ENCODE assay signal across 26 mouse cellular contexts in genomic region chr15:100351501-100352060, GRCm38 (mm10). TPM values are rescaled to one million over a fixed set of nuclear protein-coding genes. Genes with fewer than 3 reads are reported as not detected.
DNase-seq lines count a peak whose midpoint lies in the region; ATAC-seq and TF ChIP-seq lines count a peak whose summit lies in the region.
"Had no signal": no experiment of that assay in that cellular context is flagged by ENCODE, and none has a peak within 500 bp of the region (broad histone marks: within the 10 kb centered on the region; RNA-seq: fewer than 3 reads in every experiment).

No protein-coding gene starts in this region.

- 50% methylated on average over 6 of the region's 6 CpGs for WGBS in heart, embryonic 10.5 days
- 53% methylated on average over 6 of the region's 6 CpGs for WGBS in heart, embryonic 11.5 days (ENCODE audit: insufficient replicate concordance)
- WGBS in limb, embryonic 14.5 days = 40% methylated on average over 6 of the region's 6 CpGs
- WGBS in limb, embryonic 10.5 days = 63% methylated on average over 6 of the region's 6 CpGs

- DNase-seq in heart, embryonic 10.5 days (ENCODE audit: low spot score) = peak; percentile 74
- DNase-seq in heart, postnatal 4 days = peak; percentile 14
- no peak for DNase-seq in heart, postnatal 25 days (ENCODE audit: low spot score)
- peak; percentile 10 for DNase-seq in limb, embryonic 14.5 days (ENCODE audit: low spot score)
- DNase-seq in limb, embryonic 10.5 days (ENCODE audit: low spot score) = no peak
- no peak for DNase-seq in gastrocnemius, postnatal 25 days
- DNase-seq: adrenal gland, postnatal 14 days; cerebellum, adult 11 months; liver; lung, postnatal 14 days; thymus, postnatal 25 days had no signal

- intact Hi-C loops in heart, postnatal 25 days (cut with DNase I) = no loop called here

- no peak overlapping the region for H3K9ac ChIP-seq in heart, embryonic 11.5 days (ENCODE audit: low read depth, low read length)
- H3K9ac ChIP-seq in limb, embryonic 14.5 days (ENCODE audit: low read depth, low read length, severe bottlenecking) = no peak overlapping the region
- H3K9ac ChIP-seq: hindbrain, embryonic 12.5 days; midbrain, embryonic 15.5 days; neural tube, embryonic 15.5 days had no signal

- ATAC-seq in heart, embryonic 11.5 days (replicated peaks; ENCODE audit: insufficient number of reproducible peaks, low FRiP score, low TSS enrichment) = no peak
- no peak for ATAC-seq in limb, embryonic 14.5 days (ENCODE audit: low FRiP score, low read depth)
- ATAC-seq: inflammation-experienced regulatory T-cells, adult 6 months; midbrain, embryonic 15.5 days had no signal

- TF ChIP-seq POLR2A in limb, embryonic 14.5 days (IDR thresholded peaks at IDR 0.05; ENCODE audit: borderline replicate concordance, extremely low read depth, insufficient read depth, insufficient read length) = no peak

- H3K27me3 ChIP-seq in heart, embryonic 10.5 days (ENCODE audit: insufficient read depth, poor library complexity, severe bottlenecking) = no peaks in the 10 kb centered on the region
- no peaks in the 10 kb centered on the region for H3K27me3 ChIP-seq in heart, embryonic 11.5 days (ENCODE audit: control insufficient read depth, insufficient read depth, low read length)
- H3K27me3 ChIP-seq in limb, embryonic 14.5 days (ENCODE audit: control insufficient read depth, insufficient read depth, low read length) = no peaks in the 10 kb centered on the region
- H3K27me3 ChIP-seq in limb, embryonic 10.5 days (ENCODE audit: low read depth, poor library complexity, severe bottlenecking) = no peaks in the 10 kb centered on the region
- H3K27me3 ChIP-seq: hindbrain, embryonic 12.5 days; midbrain, embryonic 15.5 days; neural tube, embryonic 15.5 days had no signal

- H3K27ac ChIP-seq in heart, embryonic 10.5 days = 0 out of 2 replicates have a peak overlapping the region, but pooled peaks have one; percentile 25
- H3K27ac ChIP-seq in heart, embryonic 11.5 days (ENCODE audit: low read depth, low read length) = no peak overlapping the region
- H3K27ac ChIP-seq in limb, embryonic 14.5 days (replicated peaks; ENCODE audit: low read depth, low read length) = no peak overlapping the region
- no peak overlapping the region for H3K27ac ChIP-seq in limb, embryonic 10.5 days
- H3K27ac ChIP-seq: forebrain, embryonic 10.5 days; hindbrain, embryonic 12.5 days; midbrain, embryonic 15.5 days; neural tube, embryonic 15.5 days had no signal

- no peaks in the 10 kb centered on the region for H3K36me3 ChIP-seq in heart, embryonic 10.5 days
- no peaks in the 10 kb centered on the region for H3K36me3 ChIP-seq in heart, embryonic 11.5 days (ENCODE audit: control insufficient read depth, insufficient read depth, low read length)
- H3K36me3 ChIP-seq in limb, embryonic 14.5 days (ENCODE audit: control insufficient read depth, insufficient read depth, low read length) = no peaks in the 10 kb centered on the region
- H3K36me3 ChIP-seq in limb, embryonic 10.5 days = no peaks in the 10 kb centered on the region
- H3K36me3 ChIP-seq: forebrain, embryonic 10.5 days; G1E; hindbrain, embryonic 12.5 days; midbrain, embryonic 15.5 days; neural tube, embryonic 15.5 days had no signal

- no peaks in the 10 kb centered on the region for H3K9me3 ChIP-seq in heart, embryonic 10.5 days
- no peaks in the 10 kb centered on the region for H3K9me3 ChIP-seq in heart, embryonic 11.5 days (replicated peaks; ENCODE audit: control insufficient read depth, low read length)
- H3K9me3 ChIP-seq in limb, embryonic 14.5 days (ENCODE audit: control insufficient read depth, low read length) = no peaks in the 10 kb centered on the region
- H3K9me3 ChIP-seq in limb, embryonic 10.5 days (replicated peaks) = no peaks in the 10 kb centered on the region
- H3K9me3 ChIP-seq: forebrain, embryonic 10.5 days; G1E; hindbrain, embryonic 12.5 days; midbrain, embryonic 15.5 days; neural tube, embryonic 15.5 days had no signal

- no peak overlapping the region for H3K4me3 ChIP-seq in heart, embryonic 10.5 days
- no peak overlapping the region for H3K4me3 ChIP-seq in heart, embryonic 11.5 days (ENCODE audit: low read depth, low read length)
- no peak overlapping the region for H3K4me3 ChIP-seq in limb, embryonic 14.5 days (replicated peaks; ENCODE audit: low read length)
- H3K4me3 ChIP-seq in limb, embryonic 10.5 days = no peak overlapping the region
- H3K4me3 ChIP-seq: forebrain, embryonic 10.5 days; hindbrain, embryonic 12.5 days; midbrain, embryonic 15.5 days; neural tube, embryonic 15.5 days had no signal

- H3K4me1 ChIP-seq in heart, embryonic 10.5 days = peaks cover 25% of the 10 kb centered on the region
- peaks cover 14% of the 10 kb centered on the region; the same call in 1 of the 2 replicates for H3K4me1 ChIP-seq in heart, embryonic 11.5 days (ENCODE audit: control insufficient read depth, insufficient read depth, low read length)
- H3K4me1 ChIP-seq in limb, embryonic 14.5 days (ENCODE audit: control insufficient read depth, insufficient read depth, low read length) = peaks cover 10% of the 10 kb centered on the region
- H3K4me1 ChIP-seq in limb, embryonic 10.5 days = peaks cover 12% of the 10 kb centered on the region
- H3K4me1 ChIP-seq: midbrain, embryonic 15.5 days; neural tube, embryonic 15.5 days had no signal

- no peak overlapping the region for H3K4me2 ChIP-seq in heart, embryonic 11.5 days
- H3K4me2 ChIP-seq in limb, embryonic 14.5 days (replicated peaks; ENCODE audit: low read depth, low read length, severe bottlenecking) = no peak overlapping the region
- H3K4me2 ChIP-seq: hindbrain, embryonic 12.5 days; midbrain, embryonic 15.5 days; neural tube, embryonic 15.5 days had no signal

RNA-seq across cellular contexts. Expression of gene Methig1, which starts 1.4 kb away (rescaled TPM):
- polyA plus RNA-seq in heart, embryonic 10.5 days (2016; fragmentation: Nextera tagmentation; extraction: Ambion mirVana) = 0.33 TPM in 1 of 2 replicates, not detected in the other
- polyA plus RNA-seq in heart, embryonic 11.5 days (2014; fragmentation: Nextera tagmentation; extraction: Ambion mirVana) = not detected in 2 replicates
- not detected for total RNA-seq in heart, postnatal 4 days (2021)
- not detected for total RNA-seq in heart, postnatal 25 days (2021)
- 0.05 TPM in 1 of 2 replicates, not detected in the other for polyA plus RNA-seq in limb, embryonic 14.5 days (2012; rRNA removed)
- polyA plus RNA-seq in limb, embryonic 14.5 days (2014; fragmentation: Nextera tagmentation; extraction: Ambion mirVana) = not detected in 2 replicates
- polyA plus RNA-seq in limb, embryonic 10.5 days (2016; fragmentation: Nextera tagmentation; extraction: Ambion mirVana) = 0.15 and 0.29 TPM in 2 replicates
- not detected for total RNA-seq in gastrocnemius, postnatal 25 days (2021)
- total RNA-seq: G1E; gastrocnemius, adult 18-20 months; layer of hippocampus, postnatal 14 days; left cerebral cortex, postnatal 10 days; megakaryocyte-erythroid progenitor cell, adult 5-6 weeks had no signal
- polyA plus RNA-seq: brain, embryonic 14.5 days; forebrain, embryonic 10.5 days; hindbrain, embryonic 12.5 days; testis, adult 2 months had no signal

RNA-seq across cellular contexts. Expression of gene Mettl7a2, which starts 1.4 kb away (rescaled TPM):
- not detected in 2 replicates for polyA plus RNA-seq in heart, embryonic 10.5 days (2016; fragmentation: Nextera tagmentation; extraction: Ambion mirVana)
- not detected in 2 replicates for polyA plus RNA-seq in heart, embryonic 11.5 days (2014; fragmentation: Nextera tagmentation; extraction: Ambion mirVana)
- total RNA-seq in heart, postnatal 4 days (2021) = under 1 TPM in 1 of 2 experiments, not detected in 1; 0.27 TPM
- total RNA-seq in heart, postnatal 25 days (2021) = 1 to 10 TPM; 1.1 to 1.2 TPM
- 0.08 and 0.13 TPM in 2 replicates for polyA plus RNA-seq in limb, embryonic 14.5 days (2012; rRNA removed)
- polyA plus RNA-seq in limb, embryonic 14.5 days (2014; fragmentation: Nextera tagmentation; extraction: Ambion mirVana) = not detected in 2 replicates
- not detected in 2 replicates for polyA plus RNA-seq in limb, embryonic 10.5 days (2016; fragmentation: Nextera tagmentation; extraction: Ambion mirVana)
- under 1 TPM; 0.67 to 0.86 TPM for total RNA-seq in gastrocnemius, postnatal 25 days (2021)
- total RNA-seq: megakaryocyte-erythroid progenitor cell, adult 5-6 weeks had no signal
- polyA plus RNA-seq: brain, embryonic 14.5 days; forebrain, embryonic 10.5 days; hindbrain, embryonic 12.5 days; inflammation-experienced regulatory T-cells, adult 6 months; liver, embryonic 16.5 days; midbrain, embryonic 15.5 days; neural tube, embryonic 15.5 days; testis, adult 2 months had no signal

RNA-seq across cellular contexts. Expression of gene Higd1c, which starts 12.8 kb away (rescaled TPM):
- not detected in 2 replicates for polyA plus RNA-seq in heart, embryonic 10.5 days (2016; fragmentation: Nextera tagmentation; extraction: Ambion mirVana)
- polyA plus RNA-seq in heart, embryonic 11.5 days (2014; fragmentation: Nextera tagmentation; extraction: Ambion mirVana) = not detected in 2 replicates
- not detected for total RNA-seq in heart, postnatal 4 days (2021)
- total RNA-seq in heart, postnatal 25 days (2021) = not detected
- not detected in 2 replicates for polyA plus RNA-seq in limb, embryonic 14.5 days (2012; rRNA removed)
- not detected in 2 replicates for polyA plus RNA-seq in limb, embryonic 14.5 days (2014; fragmentation: Nextera tagmentation; extraction: Ambion mirVana)
- 0.65 TPM in 1 of 2 replicates, not detected in the other for polyA plus RNA-seq in limb, embryonic 10.5 days (2016; fragmentation: Nextera tagmentation; extraction: Ambion mirVana)
- total RNA-seq in gastrocnemius, postnatal 25 days (2021) = not detected
- total RNA-seq: adrenal gland, postnatal 14 days; G1E; gastrocnemius, adult 18-20 months; layer of hippocampus, postnatal 14 days; left cerebral cortex, postnatal 10 days; megakaryocyte-erythroid progenitor cell, adult 5-6 weeks had no signal
- polyA plus RNA-seq: brain, embryonic 14.5 days; forebrain, embryonic 10.5 days; G1E; gonadal fat pad, adult 2 months; hindbrain, embryonic 12.5 days; inflammation-experienced regulatory T-cells, adult 6 months; liver, embryonic 16.5 days; midbrain, embryonic 15.5 days; neural tube, embryonic 15.5 days; testis, adult 2 months had no signal

RNA-seq across cellular contexts. Expression of gene Mettl7a3, which starts 16.9 kb away (rescaled TPM):
- not detected in 2 replicates for polyA plus RNA-seq in heart, embryonic 10.5 days (2016; fragmentation: Nextera tagmentation; extraction: Ambion mirVana)
- polyA plus RNA-seq in heart, embryonic 11.5 days (2014; fragmentation: Nextera tagmentation; extraction: Ambion mirVana) = not detected in 2 replicates
- not detected for total RNA-seq in heart, postnatal 4 days (2021)
- under 1 TPM in 1 of 2 experiments, not detected in 1; 0.16 TPM for total RNA-seq in heart, postnatal 25 days (2021)
- 0.55 and 0.60 TPM in 2 replicates for polyA plus RNA-seq in limb, embryonic 14.5 days (2012; rRNA removed)
- 0.64 and 0.70 TPM in 2 replicates for polyA plus RNA-seq in limb, embryonic 14.5 days (2014; fragmentation: Nextera tagmentation; extraction: Ambion mirVana)
- polyA plus RNA-seq in limb, embryonic 10.5 days (2016; fragmentation: Nextera tagmentation; extraction: Ambion mirVana) = not detected in 2 replicates
- under 1 TPM in 1 of 2 experiments, not detected in 1; 0.29 TPM for total RNA-seq in gastrocnemius, postnatal 25 days (2021)
- total RNA-seq: adrenal gland, postnatal 14 days; layer of hippocampus, postnatal 14 days had no signal
- polyA plus RNA-seq: forebrain, embryonic 10.5 days; G1E; inflammation-experienced regulatory T-cells, adult 6 months; liver, embryonic 16.5 days; midbrain, embryonic 15.5 days; testis, adult 2 months had no signal

RNA-seq across cellular contexts. Expression of gene Mettl7a1, which starts 47.6 kb away (rescaled TPM):
- 3.0 and 3.6 TPM in 2 replicates for polyA plus RNA-seq in heart, embryonic 10.5 days (2016; fragmentation: Nextera tagmentation; extraction: Ambion mirVana)
- 2.5 and 2.7 TPM in 2 replicates for polyA plus RNA-seq in heart, embryonic 11.5 days (2014; fragmentation: Nextera tagmentation; extraction: Ambion mirVana)
- 10 to 100 TPM in 1 of 2 experiments, 1 to 10 TPM in 1; 8.8 to 13.1 TPM for total RNA-seq in heart, postnatal 4 days (2021)
- total RNA-seq in heart, postnatal 25 days (2021) = 10 to 100 TPM; 46.8 to 52.7 TPM
- polyA plus RNA-seq in limb, embryonic 14.5 days (2012; rRNA removed) = 12.2 and 14.9 TPM in 2 replicates
- 3.0 and 4.1 TPM in 2 replicates for polyA plus RNA-seq in limb, embryonic 14.5 days (2014; fragmentation: Nextera tagmentation; extraction: Ambion mirVana)
- polyA plus RNA-seq in limb, embryonic 10.5 days (2016; fragmentation: Nextera tagmentation; extraction: Ambion mirVana) = 2.2 and 2.7 TPM in 2 replicates
- 10 to 100 TPM; 29.5 to 37.9 TPM for total RNA-seq in gastrocnemius, postnatal 25 days (2021)

Comparison
In these comparisons a context has a peak if more than half of its experiments do, and no peak if none do; other contexts are left out.
1. DNase-seq: peak in heart, embryonic 10.5 days (single experiment), heart, postnatal 4 days (single experiment) and limb, embryonic 14.5 days (single experiment); none in heart, postnatal 25 days (single experiment), limb, embryonic 10.5 days (single experiment) and gastrocnemius, postnatal 25 days (single experiment).